Mouse (Mus musculus): ENCODE results near the gene Dio3. TPM values are rescaled to one million over a fixed set of nuclear protein-coding genes. Genes with fewer than 3 reads are reported as not detected.
A peak's percentile ranks its signal among the peaks of the same experiment; 100 is the strongest.

Dio3 gene
- total RNA-seq (2021): 1 to 10 TPM; 1.2 to 4.1 TPM
- long read RNA-seq, experiment 1: 0 reads
- long read RNA-seq, experiment 2: 0 reads

- DNase-seq (ENCODE audit: low spot score in 2 of 2): no peak
- intact Hi-C loops (cut with DNase I): no loop called here
Observed at GRCm38 (mm10) chr12:110278853-110279252, at the start of gene Dio3. TSS of gene Dio3 (plus strand) at chr12:110279068.

GRCm38 (mm10) chr12:110230296-110230695 is 48.6 kb upstream of the Dio3 start:
- no peak for DNase-seq (ENCODE audit: low spot score in 2 of 2)
- intact Hi-C loops (cut with DNase I): no loop called here

- intact Hi-C loops (cut with DNase I): no loop called here
- no peak for DNase-seq (ENCODE audit: low spot score in 2 of 2)
Observed at GRCm38 (mm10) chr12:110230767-110231166, 48.1 kb upstream of the Dio3 start.

- intact Hi-C loops (cut with DNase I): no loop called here
- DNase-seq (ENCODE audit: low spot score in 2 of 2): no peak
Observed at GRCm38 (mm10) chr12:110231709-110232600, 46.9 kb upstream of the Dio3 start.

- intact Hi-C loops (cut with DNase I): no loop called here
- no peak for DNase-seq (ENCODE audit: low spot score in 2 of 2)
Observed at GRCm38 (mm10) chr12:110235908-110236307, 43.0 kb upstream of the Dio3 start.

GRCm38 (mm10) chr12:110237046-110237445 is 41.8 kb upstream of the Dio3 start:
- DNase-seq (ENCODE audit: low spot score in 2 of 2): no peak
- intact Hi-C loops (cut with DNase I): no loop called here

GRCm38 (mm10) chr12:110239358-110239757 is 39.5 kb upstream of the Dio3 start:
- intact Hi-C loops (cut with DNase I): no loop called here

GRCm38 (mm10) chr12:110244581-110244980 is 34.3 kb upstream of the Dio3 start:
- DNase-seq (ENCODE audit: low spot score in 2 of 2): no peak
- intact Hi-C loops (cut with DNase I): no loop called here

More at GRCm38 (mm10) chr12:110239358-110239757, 39.5 kb upstream of the Dio3 start:
- no peak for DNase-seq (ENCODE audit: low spot score in 2 of 2)

- no peak for DNase-seq (ENCODE audit: low spot score in 2 of 2)
- intact Hi-C loops (cut with DNase I): no loop called here
Observed at GRCm38 (mm10) chr12:110245461-110245860, 33.4 kb upstream of the Dio3 start.

GRCm38 (mm10) chr12:110252163-110252575 is 26.7 kb upstream of the Dio3 start:
- DNase-seq (ENCODE audit: low spot score in 2 of 2): peak; percentile 21 to 22
- intact Hi-C loops (cut with DNase I): no loop called here

- intact Hi-C loops (cut with DNase I): no loop called here
- DNase-seq (ENCODE audit: low spot score in 2 of 2): no peak
Observed at GRCm38 (mm10) chr12:110255731-110256130, 23.1 kb upstream of the Dio3 start.

- intact Hi-C loops (cut with DNase I): no loop called here
- no peak for DNase-seq (ENCODE audit: low spot score in 2 of 2)
Observed at GRCm38 (mm10) chr12:110256478-110257220, 22.2 kb upstream of the Dio3 start.

GRCm38 (mm10) chr12:110268226-110268625 is 10.6 kb upstream of the Dio3 start:
- no peak for DNase-seq (ENCODE audit: low spot score in 2 of 2)
- intact Hi-C loops (cut with DNase I): no loop called here

- intact Hi-C loops (cut with DNase I): no loop called here
- DNase-seq (ENCODE audit: low spot score in 2 of 2): peak; percentile 51 to 59
Observed at GRCm38 (mm10) chr12:110269686-110270085, 9.2 kb upstream of the Dio3 start.

- intact Hi-C loops (cut with DNase I): no loop called here
- no peak for DNase-seq (ENCODE audit: low spot score in 2 of 2)
Observed at GRCm38 (mm10) chr12:110276034-110276433, 2.8 kb upstream of the Dio3 start.

- intact Hi-C loops (cut with DNase I): no loop called here
- DNase-seq (ENCODE audit: low spot score in 2 of 2): no peak
Observed at GRCm38 (mm10) chr12:110277259-110277964, 1.5 kb upstream of the Dio3 start.

GRCm38 (mm10) chr12:110277965-110278307 is 932 bp upstream of the Dio3 start:
- intact Hi-C loops (cut with DNase I): no loop called here

GRCm38 (mm10) chr12:110280373-110280772 is 1.5 kb downstream of the Dio3 start:
- intact Hi-C loops (cut with DNase I): no loop called here
- no peak for DNase-seq (ENCODE audit: low spot score in 2 of 2)

More at GRCm38 (mm10) chr12:110277965-110278307, 932 bp upstream of the Dio3 start:
- no peak for DNase-seq (ENCODE audit: low spot score in 2 of 2)

GRCm38 (mm10) chr12:110283792-110284191 is 4.9 kb downstream of the Dio3 start:
- intact Hi-C loops (cut with DNase I): no loop called here
- DNase-seq (ENCODE audit: low spot score in 2 of 2): peak in 1 of 2 experiments; percentile 28

GRCm38 (mm10) chr12:110292816-110293215 is 13.9 kb downstream of the Dio3 start:
- DNase-seq (ENCODE audit: low spot score in 2 of 2): no peak
- intact Hi-C loops (cut with DNase I): no loop called here
